Mouse (Mus musculus) megakaryocyte, embryonic 14.5 days (primary cell): ENCODE measurements around the gene Lmna.

Source experiments
- FLI1 ChIP-seq: IDR thresholded peaks from 2 replicates; pipeline ENCODE4 v1.6.1; 2012; ENCODE audit warnings: low read length, inconsistent platforms, mixed read lengths
- GATA1 ChIP-seq: IDR thresholded peaks from 3 replicates; pipeline ENCODE4 v1.6.1; 2012; ENCODE audit warnings: mixed read lengths, low read length, inconsistent platforms, borderline replicate concordance

DNA sequence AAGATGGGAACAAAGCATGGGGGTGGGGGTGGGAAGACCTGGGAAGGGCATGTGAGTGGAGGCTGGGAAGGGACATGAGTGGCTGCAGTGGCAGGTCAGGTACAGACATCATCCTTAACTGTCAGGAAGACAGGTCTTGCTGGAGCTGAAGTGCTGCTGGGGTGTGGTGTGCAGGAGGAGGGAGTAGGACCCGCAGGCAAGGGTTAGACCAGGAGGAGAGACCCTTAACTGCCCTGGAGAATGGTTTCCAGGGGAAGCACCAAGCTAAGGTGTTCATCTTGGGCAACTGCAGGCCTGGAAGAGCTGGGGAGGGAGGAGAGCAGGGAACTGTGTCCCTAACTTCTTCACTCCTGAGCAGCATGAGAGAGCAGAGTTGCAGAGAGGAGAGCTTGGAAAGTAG, 22.4 kb downstream of the Lmna start:
- TF ChIP-seq FLI1 (no peak), GATA1 (no peak)
